Mouse (Mus musculus): ENCODE measurements around the gene Stil. TPM values are rescaled to one million over a fixed set of nuclear protein-coding genes. Genes with fewer than 3 reads are reported as not detected.

The Stil gene
- polyA plus RNA-seq, 1 experiment from 2014 or later, result 16.2 TPM

DNA sequence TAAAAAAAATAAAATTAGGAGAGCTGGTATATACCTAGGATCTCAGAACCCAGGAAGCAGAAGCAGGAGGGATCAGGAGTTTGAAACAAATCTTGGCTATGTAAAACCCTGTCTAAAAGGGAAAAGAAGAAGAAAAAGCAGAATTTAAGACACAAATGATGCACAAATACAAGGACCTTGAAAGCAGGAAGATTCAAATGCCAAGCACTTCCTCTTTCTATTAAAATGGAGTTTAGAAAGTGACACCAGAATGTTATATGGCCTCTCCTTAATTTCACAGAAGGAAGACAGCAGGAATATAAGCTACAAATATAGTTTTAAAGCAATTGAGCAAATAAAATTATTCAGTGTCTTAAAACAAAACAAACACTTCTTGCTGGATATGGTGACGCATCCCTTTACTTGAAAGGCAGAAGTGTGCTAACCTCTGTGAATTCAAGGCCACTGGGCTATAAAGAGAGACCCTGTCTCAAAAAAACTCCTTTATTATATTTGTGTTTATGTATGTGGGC lies 26.7 kb upstream of the Stil start:
- ATAC-seq (ENCODE audit: insufficient number of reproducible peaks, insufficient read depth, low FRiP score, low read depth), result no peak
- no peaks in the 10 kb centered on the region for H3K4me1 ChIP-seq (ENCODE audit: control insufficient read depth, insufficient read depth, low read length)
- H3K9ac ChIP-seq (replicated peaks; ENCODE audit: low read depth, low read length), result no peak overlapping the region
- no peaks in the 10 kb centered on the region for H3K27me3 ChIP-seq (ENCODE audit: control insufficient read depth, insufficient read depth, low read length)
- no peak overlapping the region for H3K4me3 ChIP-seq (ENCODE audit: low read depth, low read length)
- no peak overlapping the region for H3K27ac ChIP-seq (ENCODE audit: low read length)
- H3K9me3 ChIP-seq (ENCODE audit: control insufficient read depth, low read depth, low read length), result no peaks in the 10 kb centered on the region
- WGBS, result 86% methylated on average over 1 of the region's 1 CpGs
- peaks cover 2% of the 10 kb centered on the region; the same call in 1 of the 2 replicates for H3K36me3 ChIP-seq (ENCODE audit: control insufficient read depth, insufficient read depth, low read length)
- H3K4me2 ChIP-seq (replicated peaks; ENCODE audit: low read depth, low read length), result no peak overlapping the region

DNA sequence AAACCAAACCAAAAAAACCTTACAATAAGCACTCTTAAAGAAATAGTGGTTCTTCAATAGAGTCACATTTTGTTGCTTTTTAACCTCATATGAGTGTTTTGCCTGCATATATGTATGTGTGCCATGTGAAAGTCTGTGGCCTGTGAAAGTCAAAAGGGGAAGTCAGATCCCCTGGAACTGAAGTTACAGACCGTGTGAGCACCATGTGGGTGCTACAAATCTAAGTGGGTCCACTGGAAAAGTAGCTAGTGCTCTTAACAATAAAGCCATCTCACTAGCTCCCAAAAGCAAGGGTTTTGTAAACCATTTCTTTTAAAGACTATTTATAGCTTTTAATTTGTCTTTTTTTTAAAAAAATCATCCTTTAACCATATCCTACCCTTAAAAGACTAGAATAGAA lies 17.3 kb upstream of the Stil start:
- H3K27me3 ChIP-seq (ENCODE audit: control insufficient read depth, insufficient read depth, low read length), result no peaks in the 10 kb centered on the region
- ATAC-seq (ENCODE audit: insufficient number of reproducible peaks, insufficient read depth, low FRiP score, low read depth), result no peak
- 83% methylated on average over 1 of the region's 1 CpGs for WGBS

DNA sequence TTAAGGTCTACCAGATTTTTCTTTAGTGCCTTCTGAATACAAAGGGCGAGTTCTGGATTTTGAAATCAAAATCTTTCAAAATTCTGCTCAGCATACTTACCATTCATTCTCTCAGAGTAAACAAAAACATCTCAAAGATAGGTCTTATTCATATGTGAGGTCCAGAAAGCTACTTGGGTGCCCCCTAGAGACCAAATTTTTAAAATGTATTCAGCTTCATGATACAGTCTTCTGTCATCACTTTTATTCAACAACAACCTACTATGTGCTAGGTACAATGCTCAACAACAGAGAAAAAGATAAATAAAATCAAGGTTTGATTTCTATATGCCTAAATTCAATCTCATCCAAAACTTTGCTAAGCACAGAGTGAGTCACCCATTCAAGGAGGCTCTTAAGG lies 16.9 kb upstream of the Stil start:
- no peaks in the 10 kb centered on the region for H3K9me3 ChIP-seq (ENCODE audit: control insufficient read depth, low read depth, low read length)
- no peaks in the 10 kb centered on the region for H3K27me3 ChIP-seq (ENCODE audit: control insufficient read depth, insufficient read depth, low read length)
- ATAC-seq (ENCODE audit: insufficient number of reproducible peaks, insufficient read depth, low FRiP score, low read depth), result no peak
- H3K4me1 ChIP-seq (ENCODE audit: control insufficient read depth, insufficient read depth, low read length), result no peaks in the 10 kb centered on the region
- H3K4me3 ChIP-seq (ENCODE audit: low read depth, low read length), result no peak overlapping the region
- H3K27ac ChIP-seq (ENCODE audit: low read length), result no peak overlapping the region
- H3K9ac ChIP-seq (replicated peaks; ENCODE audit: low read depth, low read length), result no peak overlapping the region
- 73% methylated on average over 1 of the region's 1 CpGs for WGBS
- H3K36me3 ChIP-seq (ENCODE audit: control insufficient read depth, insufficient read depth, low read length), result no peaks in the 10 kb centered on the region
- H3K4me2 ChIP-seq (replicated peaks; ENCODE audit: low read depth, low read length), result no peak overlapping the region

More for the DNA sequence above, 17.3 kb upstream of the Stil start:
- H3K9me3 ChIP-seq (ENCODE audit: control insufficient read depth, low read depth, low read length), result no peaks in the 10 kb centered on the region
- H3K9ac ChIP-seq (replicated peaks; ENCODE audit: low read depth, low read length), result no peak overlapping the region
- H3K36me3 ChIP-seq (ENCODE audit: control insufficient read depth, insufficient read depth, low read length), result no peaks in the 10 kb centered on the region
- no peaks in the 10 kb centered on the region for H3K4me1 ChIP-seq (ENCODE audit: control insufficient read depth, insufficient read depth, low read length)
- H3K27ac ChIP-seq (ENCODE audit: low read length), result no peak overlapping the region
- no peak overlapping the region for H3K4me2 ChIP-seq (replicated peaks; ENCODE audit: low read depth, low read length)
- H3K4me3 ChIP-seq (ENCODE audit: low read depth, low read length), result no peak overlapping the region

DNA sequence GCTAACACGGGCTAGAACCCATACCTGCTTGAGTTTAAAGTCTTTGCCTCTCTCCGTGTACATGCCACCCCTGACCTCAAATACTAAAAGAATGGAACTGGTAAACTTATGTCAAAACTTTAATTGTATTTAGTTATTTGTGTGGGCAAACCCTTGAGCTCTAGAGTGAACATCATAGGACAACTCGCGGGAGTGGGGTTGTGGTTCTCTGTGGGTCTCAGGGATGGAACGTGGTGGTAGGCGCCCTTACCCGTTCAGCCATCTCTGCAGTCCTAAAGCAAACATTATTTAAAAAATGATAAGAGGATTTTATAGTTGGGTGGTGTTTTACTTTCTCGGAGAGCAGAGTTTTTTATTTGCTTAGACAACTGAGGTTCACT lies 13.8 kb upstream of the Stil start:
- peak overlapping the region; percentile 87 for H3K9ac ChIP-seq (replicated peaks; ENCODE audit: low read depth, low read length)
- H3K4me3 ChIP-seq (ENCODE audit: low read depth, low read length), result peak overlapping the region; percentile 79
- 2% methylated on average over 8 of the region's 8 CpGs for WGBS
- H3K27me3 ChIP-seq (ENCODE audit: control insufficient read depth, insufficient read depth, low read length), result no peaks in the 10 kb centered on the region
- peak overlapping the region; percentile 69 for H3K4me2 ChIP-seq (replicated peaks; ENCODE audit: low read depth, low read length)
- no peaks in the 10 kb centered on the region for H3K4me1 ChIP-seq (ENCODE audit: control insufficient read depth, insufficient read depth, low read length)
- ATAC-seq (ENCODE audit: insufficient number of reproducible peaks, insufficient read depth, low FRiP score, low read depth), result peak; percentile 21; the same call in 1 of the 2 replicates
- peak overlapping the region; percentile 99 for H3K27ac ChIP-seq (ENCODE audit: low read length)
- no peaks in the 10 kb centered on the region for H3K9me3 ChIP-seq (ENCODE audit: control insufficient read depth, low read depth, low read length)
- H3K36me3 ChIP-seq (ENCODE audit: control insufficient read depth, insufficient read depth, low read length), result no peaks in the 10 kb centered on the region

DNA sequence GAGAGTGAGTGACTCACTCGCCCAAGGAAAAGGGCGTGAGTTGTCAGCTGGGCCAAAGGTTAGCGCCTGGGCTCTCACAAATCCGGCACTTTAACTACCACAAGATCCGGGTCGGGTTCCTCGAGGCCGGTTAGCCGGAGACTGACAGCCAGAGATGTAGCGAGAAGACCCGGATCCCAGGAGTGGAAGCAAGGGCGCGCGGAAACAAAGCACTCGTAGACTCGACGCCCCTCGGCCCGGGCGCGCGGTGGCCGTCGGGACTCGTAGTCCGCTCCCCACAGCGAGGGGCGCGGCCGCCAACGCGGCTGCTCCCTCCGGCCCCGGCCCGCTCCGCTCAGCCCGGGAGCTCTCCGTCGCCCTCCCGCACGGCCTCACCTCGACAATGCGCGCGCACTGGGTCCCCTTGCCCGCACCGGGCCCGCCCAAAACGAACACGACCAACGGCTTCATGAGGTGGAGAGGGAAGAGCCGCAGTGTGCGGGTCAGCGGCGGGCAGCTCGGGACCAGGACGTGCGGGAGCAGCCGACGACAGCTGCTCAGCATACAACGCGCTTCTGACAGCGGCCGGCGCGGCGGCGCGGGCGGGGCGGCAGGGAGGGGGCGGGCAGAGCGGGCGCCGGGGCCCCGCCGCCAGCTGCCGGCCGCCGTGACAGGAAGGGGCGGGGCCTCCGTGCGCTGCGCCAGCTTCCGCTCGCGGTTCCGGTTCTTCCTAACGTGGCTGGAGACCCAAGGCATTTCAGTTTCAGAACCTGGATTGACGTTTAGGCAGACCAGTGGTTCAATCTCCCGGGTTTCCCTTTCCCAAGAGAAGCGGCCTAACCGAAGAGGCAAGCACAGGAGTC lies 13.1 kb upstream of the Stil start, which contains the start of gene Cmpk1:
TSS of gene Cmpk1 (minus strand) at position 651 of the 842 bp plus-strand sequence.
- Histone ChIP-seq H3K27me3 (ENCODE audit: control insufficient read depth, insufficient read depth, low read length) (no peaks in the 10 kb centered on the region), H3K9me3 (ENCODE audit: control insufficient read depth, low read depth, low read length) (no peaks in the 10 kb centered on the region), H3K36me3 (ENCODE audit: control insufficient read depth, insufficient read depth, low read length) (no peaks in the 10 kb centered on the region), H3K27ac (ENCODE audit: low read length) (peak within 1 kb of the TSS; percentile 99), H3K4me3 (ENCODE audit: low read depth, low read length) (peak within 1 kb of the TSS; percentile 79), H3K4me1 (ENCODE audit: control insufficient read depth, insufficient read depth, low read length) (no peaks in the 10 kb centered on the region), H3K9ac (replicated peaks; ENCODE audit: low read depth, low read length) (peak within 1 kb of the TSS; percentile 87), H3K4me2 (replicated peaks; ENCODE audit: low read depth, low read length) (peak within 1 kb of the TSS; percentile 69)
- peak; percentile 96 for ATAC-seq (ENCODE audit: insufficient number of reproducible peaks, insufficient read depth, low FRiP score, low read depth)
- under 1% methylated on average over 75 of the region's 93 CpGs for WGBS

DNA sequence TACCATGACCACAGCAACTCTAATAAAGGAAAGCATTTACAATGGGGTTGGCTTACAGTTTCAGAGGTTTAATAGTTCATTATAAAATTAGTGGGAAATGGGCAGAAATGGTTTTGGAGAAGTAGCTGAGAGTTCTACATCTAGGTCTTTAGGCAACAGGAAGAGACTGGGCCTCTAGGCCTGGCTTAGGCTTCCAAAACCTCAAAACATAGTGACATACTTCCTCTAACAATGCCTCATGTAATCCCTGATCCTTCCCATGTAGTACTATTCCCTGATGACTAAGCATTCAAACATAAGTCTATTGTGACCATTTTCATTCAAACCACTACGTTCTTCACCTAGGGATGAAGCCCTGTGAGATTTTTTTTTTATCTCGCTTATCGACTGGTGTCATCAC lies 5.7 kb upstream of the Stil start:
- Histone ChIP-seq H3K27me3 (ENCODE audit: control insufficient read depth, insufficient read depth, low read length) (no peaks in the 10 kb centered on the region), H3K4me2 (replicated peaks; ENCODE audit: low read depth, low read length) (no peak overlapping the region), H3K36me3 (ENCODE audit: control insufficient read depth, insufficient read depth, low read length) (no peaks in the 10 kb centered on the region), H3K27ac (ENCODE audit: low read length) (no peak overlapping the region), H3K9me3 (ENCODE audit: control insufficient read depth, low read depth, low read length) (no peaks in the 10 kb centered on the region), H3K9ac (replicated peaks; ENCODE audit: low read depth, low read length) (no peak overlapping the region), H3K4me3 (ENCODE audit: low read depth, low read length) (no peak overlapping the region), H3K4me1 (ENCODE audit: control insufficient read depth, insufficient read depth, low read length) (no peaks in the 10 kb centered on the region)
- no peak for ATAC-seq (ENCODE audit: insufficient number of reproducible peaks, insufficient read depth, low FRiP score, low read depth)
- 88% methylated on average over 3 of the region's 3 CpGs for WGBS

DNA sequence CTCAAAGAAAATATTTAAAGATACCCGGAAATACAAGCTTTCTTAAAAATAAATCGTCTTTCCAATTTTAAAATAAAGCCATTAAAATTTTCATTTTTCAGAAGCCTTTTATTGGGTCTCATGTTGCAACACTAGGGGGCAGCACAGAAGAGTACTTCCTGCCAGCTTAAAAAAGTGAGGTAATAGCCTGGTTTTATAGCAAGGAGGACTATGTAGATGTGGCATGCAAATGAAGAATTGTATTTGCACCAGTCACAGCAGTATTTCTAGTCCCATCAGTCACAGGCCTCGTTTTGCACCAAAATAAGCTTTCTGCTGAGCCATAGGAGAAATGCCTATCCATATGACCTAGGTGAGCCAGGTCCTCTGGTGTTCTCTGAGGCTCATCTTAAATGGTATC lies 2.9 kb upstream of the Stil start:
- Histone ChIP-seq H3K4me2 (replicated peaks; ENCODE audit: low read depth, low read length) (no peak overlapping the region), H3K27me3 (ENCODE audit: control insufficient read depth, insufficient read depth, low read length) (no peaks in the 10 kb centered on the region), H3K4me1 (ENCODE audit: control insufficient read depth, insufficient read depth, low read length) (peaks cover 13% of the 10 kb centered on the region; the same call in 1 of the 2 replicates), H3K9ac (replicated peaks; ENCODE audit: low read depth, low read length) (no peak overlapping the region), H3K9me3 (ENCODE audit: control insufficient read depth, low read depth, low read length) (no peaks in the 10 kb centered on the region), H3K27ac (ENCODE audit: low read length) (no peak overlapping the region), H3K4me3 (ENCODE audit: low read depth, low read length) (no peak overlapping the region), H3K36me3 (ENCODE audit: control insufficient read depth, insufficient read depth, low read length) (no peaks in the 10 kb centered on the region)
- 53% methylated on average over 3 of the region's 3 CpGs for WGBS
- ATAC-seq (ENCODE audit: insufficient number of reproducible peaks, insufficient read depth, low FRiP score, low read depth), result no peak

DNA sequence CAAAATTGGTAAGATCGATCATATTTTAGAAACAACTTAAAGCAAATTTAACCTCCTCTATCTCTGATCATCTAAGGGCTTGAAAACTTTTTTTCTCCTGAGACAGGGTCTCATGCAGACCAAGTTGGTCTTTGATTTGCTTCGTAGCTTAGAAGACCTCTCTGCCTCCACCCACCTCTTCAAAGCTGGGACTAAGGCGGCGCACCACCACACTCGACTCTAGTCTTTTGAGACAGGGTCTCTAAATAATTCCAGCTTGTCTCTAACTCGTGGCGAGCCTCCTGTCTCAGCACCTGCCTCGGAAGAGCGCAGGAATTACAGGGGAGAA lies 550 bp upstream of the Stil start:
- H3K27ac ChIP-seq (ENCODE audit: low read length), result peak overlapping the region; percentile 92
- H3K4me3 ChIP-seq (ENCODE audit: low read depth, low read length), result peak overlapping the region; percentile 70
- peak overlapping the region; percentile 56 for H3K4me2 ChIP-seq (replicated peaks; ENCODE audit: low read depth, low read length)
- H3K36me3 ChIP-seq (ENCODE audit: control insufficient read depth, insufficient read depth, low read length), result no peaks in the 10 kb centered on the region; the same call in none of the 2 replicates
- no peaks in the 10 kb centered on the region for H3K9me3 ChIP-seq (ENCODE audit: control insufficient read depth, low read depth, low read length)
- no peak for ATAC-seq (ENCODE audit: insufficient number of reproducible peaks, insufficient read depth, low FRiP score, low read depth)
- 8% methylated on average over 9 of the region's 9 CpGs for WGBS
- H3K4me1 ChIP-seq (ENCODE audit: control insufficient read depth, insufficient read depth, low read length), result peaks cover 13% of the 10 kb centered on the region; the same call in 1 of the 2 replicates
- no peaks in the 10 kb centered on the region for H3K27me3 ChIP-seq (ENCODE audit: control insufficient read depth, insufficient read depth, low read length)
- peak overlapping the region; percentile 50; the same call in 1 of the 2 replicates for H3K9ac ChIP-seq (replicated peaks; ENCODE audit: low read depth, low read length)
